Mouse (Mus musculus) CD4-positive, CD25-positive, alpha-beta regulatory T cell, adult 9 weeks (primary cell): ENCODE data around the gene Caly. TPM values are rescaled to one million over a fixed set of nuclear protein-coding genes. Genes with fewer than 3 reads are reported as not detected.

Experiments used
- polyA plus RNA-seq: library from polyadenylated mRNA; unstranded; fragments of 100-300 nt; shearing (Covaris generic); gene quantifications from one replicate; pipeline ENCODE4 v1.2.1, GENCODE M21; 2017

Gene Caly
- not detected for polyA plus RNA-seq

DNA sequence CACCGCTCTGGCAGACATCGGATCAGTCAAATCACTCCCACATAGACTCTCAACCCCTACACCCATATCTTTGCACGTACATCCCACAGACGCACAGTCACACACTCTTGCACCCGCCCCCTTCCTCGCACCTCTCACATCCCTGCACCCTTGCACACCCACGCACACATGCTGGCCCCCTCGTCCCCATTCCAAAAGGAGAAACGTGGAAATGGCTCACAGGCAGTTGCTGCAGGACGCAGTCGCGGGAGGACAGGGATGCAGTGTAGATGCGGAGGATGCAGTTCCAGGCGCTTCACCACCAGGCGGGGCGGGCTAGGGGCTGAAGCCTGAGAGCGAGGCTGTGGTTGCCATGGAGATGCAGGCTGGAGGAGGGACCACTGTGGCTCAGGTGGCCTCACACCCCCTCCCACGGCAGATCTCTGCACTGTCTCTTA, at the start of gene Caly:
TSS of gene Caly (minus strand) at position 307 of the 437 bp plus-strand sequence.

DNA sequence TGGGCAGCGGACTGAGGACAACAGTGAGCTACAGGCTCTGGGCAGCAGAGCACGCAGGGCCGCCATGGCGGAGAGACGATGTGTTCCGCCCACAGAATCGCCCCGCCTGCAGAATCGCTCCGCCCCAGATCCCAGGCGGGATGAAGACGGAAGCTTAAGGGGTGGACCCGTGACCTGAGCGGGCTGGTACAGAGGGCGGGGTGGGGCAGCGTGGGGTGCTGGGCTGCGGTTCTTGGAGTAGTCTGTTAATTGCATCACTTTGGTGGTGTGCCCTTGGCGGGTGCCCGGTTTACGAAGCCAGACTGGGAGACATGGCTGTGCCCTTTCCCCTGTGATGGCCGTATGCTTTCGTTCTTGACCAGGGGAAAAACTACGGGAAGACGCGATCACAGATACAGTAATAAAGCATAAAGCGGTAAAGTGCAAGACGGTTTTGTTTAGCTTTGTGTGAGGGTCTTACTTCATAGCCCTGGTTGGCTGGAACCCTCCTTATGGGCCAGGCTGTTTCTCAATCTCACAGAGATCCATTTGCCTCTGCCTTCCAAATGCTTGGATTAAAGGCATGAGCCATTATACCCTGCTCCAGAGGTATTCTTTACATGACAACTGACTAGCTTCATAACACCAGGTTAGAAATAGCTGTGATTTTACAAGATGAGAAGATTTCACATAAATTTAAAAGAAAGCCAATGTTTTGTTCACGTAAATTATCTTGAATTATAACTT, 34.1 kb upstream of the Caly start, which contains the start of gene Echs1:
TSS of gene Echs1 (minus strand) at position 148 of the 726 bp plus-strand sequence.

DNA sequence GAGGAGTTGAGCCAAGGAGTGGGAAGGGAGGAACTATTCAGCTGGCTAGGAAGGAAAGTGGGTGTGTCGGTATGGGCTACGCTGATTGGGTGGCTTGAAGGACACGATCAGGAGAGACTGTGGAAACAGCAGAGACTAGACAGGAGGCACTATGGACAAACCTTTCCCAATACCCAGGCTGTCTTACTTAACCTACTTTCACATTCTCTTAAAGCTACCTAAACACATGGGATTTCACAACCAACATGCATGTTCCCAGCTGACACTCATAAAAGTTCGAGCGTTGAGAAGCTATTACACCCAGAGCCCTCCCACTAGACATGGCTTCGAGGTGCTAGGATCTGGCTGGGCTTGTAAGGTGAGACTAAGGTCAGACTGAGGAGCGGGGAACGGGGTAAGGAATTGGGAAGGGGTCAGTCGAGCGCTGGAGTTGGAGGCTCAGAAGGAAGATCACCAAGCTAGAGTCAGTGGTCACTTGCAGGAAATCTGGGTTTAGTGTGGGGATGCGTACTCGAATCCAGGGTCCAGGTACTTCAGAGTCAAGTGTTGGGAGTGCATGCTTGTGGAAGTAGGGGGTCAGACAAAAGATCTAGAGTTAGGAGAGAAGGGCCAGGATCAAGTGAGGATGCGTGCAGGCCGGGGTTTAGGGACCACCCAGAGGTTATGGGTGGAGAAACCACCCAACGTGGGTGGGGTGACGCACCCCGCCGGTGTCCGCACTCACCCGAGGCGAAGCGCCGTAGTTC, 33.4 kb upstream of the Caly start, which contains the start of gene Paox:
TSS of gene Paox (plus strand) at position 217 of the 746 bp plus-strand sequence.

DNA sequence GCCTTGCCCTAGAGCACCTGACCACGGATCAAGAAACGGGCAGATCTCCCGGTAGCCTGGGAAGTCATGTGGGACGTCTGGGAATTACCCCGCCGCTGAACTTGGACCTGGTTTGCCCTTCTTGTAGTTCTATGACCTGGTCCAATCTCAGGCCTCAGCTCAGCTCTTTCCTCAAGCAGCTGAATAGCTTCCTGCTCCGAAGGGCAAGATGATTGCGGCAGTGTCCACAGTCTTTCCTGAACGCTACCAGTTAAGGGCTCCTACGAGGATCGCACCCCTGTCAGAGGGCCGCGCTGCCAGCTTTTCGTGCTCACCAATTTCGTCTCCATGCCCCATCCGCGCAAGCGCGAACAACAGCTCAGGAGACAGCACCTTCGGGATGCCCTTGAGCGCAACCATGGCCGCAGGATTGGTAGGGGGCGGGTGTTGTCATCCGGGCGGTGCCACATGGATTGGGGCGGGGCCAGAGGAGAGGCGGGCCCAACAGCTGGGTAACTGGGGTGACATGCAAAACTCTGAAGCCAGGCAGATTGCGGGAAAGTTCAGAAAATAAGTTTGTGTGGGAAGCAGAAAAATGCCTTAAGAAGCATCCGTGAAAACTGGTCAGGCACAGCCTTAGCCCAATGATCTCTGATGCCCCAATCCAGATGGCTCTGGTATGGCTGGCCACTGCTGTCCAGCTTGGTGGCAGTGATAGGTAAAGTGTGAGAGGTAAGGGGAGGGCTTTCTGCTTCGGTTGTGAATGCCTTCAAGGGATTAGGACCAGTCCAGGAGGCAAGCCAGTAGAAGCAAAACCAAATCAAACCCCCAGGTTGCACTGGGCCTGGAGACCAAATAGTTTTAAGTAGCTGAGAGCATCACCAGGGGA, 19.9 kb upstream of the Caly start, which contains the start of gene Fuom:
TSS of gene Fuom (minus strand) at position 449 of the 868 bp plus-strand sequence.

DNA sequence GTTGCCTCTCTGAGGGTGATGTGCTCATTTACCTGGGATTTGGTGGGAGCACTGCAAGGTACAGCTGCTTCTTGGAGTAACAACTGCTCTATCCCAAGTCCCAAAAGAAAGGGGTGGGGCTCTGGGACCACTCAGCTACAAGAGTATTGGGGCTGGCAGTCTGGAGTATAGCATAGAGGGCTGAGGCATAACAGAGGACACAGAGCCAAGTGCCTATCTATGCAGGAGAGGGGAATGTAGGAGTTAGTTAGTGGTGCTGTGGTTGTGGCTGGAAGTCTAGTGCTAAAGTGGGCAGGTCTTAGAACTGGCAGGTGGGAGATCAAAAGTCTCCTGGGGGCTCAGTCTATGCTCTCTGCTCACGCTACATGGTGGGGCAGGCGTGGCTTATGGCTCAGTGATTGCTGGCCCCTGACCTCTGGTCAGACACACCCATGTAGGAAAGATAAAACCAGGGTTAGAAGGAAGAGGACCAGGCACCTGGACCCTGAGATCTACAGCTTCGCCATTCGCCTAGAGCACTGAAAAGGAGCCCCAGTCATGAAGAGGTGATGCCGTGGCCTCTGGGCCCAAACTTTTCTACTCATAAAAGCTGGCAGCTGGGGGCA, 10.7 kb upstream of the Caly start, which contains the start of gene Prap1:
TSS of gene Prap1 (plus strand) at position 472 of the 605 bp plus-strand sequence.

DNA sequence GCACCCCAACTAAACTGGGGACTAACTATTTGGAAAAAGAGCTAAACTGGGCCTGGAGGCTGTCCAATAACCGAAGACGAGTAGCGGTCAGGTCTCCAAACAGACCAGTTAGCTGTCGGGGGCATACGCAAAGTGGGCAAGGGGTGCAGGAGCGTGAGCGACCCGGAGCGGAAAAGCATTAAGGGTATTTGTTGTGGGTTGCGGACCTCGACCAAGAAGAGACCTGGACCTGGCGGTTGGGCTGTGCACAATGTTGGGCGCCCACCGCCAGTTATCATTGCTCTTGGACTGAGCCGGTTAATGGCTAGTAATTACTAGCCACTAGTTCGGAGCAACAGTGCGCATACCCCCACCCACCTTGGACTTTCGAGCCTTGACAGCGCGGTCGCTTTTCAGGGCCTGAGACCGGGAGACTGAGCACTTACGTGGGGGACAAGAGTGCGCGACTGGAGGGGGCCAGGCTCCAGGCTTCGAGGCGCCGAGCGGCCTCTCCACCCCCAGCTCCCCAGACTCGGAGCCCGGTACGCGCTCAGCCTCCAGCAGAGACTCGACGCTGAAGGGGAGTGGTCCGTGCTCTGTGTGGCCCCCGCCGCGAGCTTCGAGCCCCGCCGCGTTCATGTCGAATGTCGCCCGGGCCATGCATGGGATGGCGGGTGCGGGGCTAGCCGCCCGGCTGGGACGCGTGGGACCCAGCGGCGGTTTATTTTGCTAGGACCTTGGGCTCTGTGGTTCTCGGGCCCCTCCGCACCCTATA, 33.8 kb downstream of the Caly start, which contains the start of gene Msx3:
TSS of gene Msx3 (minus strand) at position 729 of the 754 bp plus-strand sequence.

DNA sequence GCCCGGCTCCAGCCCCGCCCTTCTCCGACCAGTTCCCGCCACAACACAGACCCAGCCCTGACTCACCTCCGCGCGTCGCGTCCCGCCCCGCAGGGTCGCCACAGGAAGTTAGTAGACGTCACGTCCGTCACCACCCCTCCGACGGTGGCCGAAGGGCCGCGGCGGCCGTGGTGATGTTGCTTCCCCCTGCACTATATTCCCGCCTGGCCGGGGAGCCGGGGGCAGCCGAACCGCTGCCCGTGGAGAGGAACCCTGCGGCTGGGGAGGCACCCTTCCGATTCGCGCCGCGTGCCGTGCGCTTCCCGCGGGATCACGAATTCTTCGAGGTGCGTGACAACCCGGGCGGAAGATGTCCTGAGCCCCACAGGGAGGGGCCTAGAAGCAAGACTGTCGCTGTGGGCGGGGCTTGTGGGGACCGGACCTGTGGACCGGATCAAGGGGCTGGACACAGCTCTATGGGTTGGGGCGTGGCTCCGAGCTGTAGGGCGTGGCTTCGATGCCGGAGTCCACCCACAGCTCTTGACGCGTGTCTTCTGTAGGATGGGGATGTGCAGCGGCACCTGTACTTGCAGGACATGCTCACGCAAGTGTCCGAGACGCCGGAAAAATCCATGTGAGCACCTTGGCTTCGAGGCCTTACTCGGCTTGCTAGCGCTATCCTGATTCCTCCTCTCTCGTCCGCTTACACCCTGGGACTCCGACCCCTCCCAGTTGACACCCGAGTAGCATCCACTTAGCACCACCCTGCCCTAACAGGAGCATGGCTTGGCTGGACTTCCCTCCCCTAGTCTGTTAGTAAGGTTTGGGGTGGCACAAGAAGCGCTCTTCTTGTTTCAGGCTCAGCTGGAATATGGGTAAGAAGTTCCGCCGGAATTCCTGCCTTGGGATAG, 45.8 kb downstream of the Caly start, which contains the start of the genes Zfp511 and Tubgcp2:
TSS of gene Zfp511 (plus strand) at position 111 of the 890 bp plus-strand sequence.
TSS of gene Tubgcp2 (minus strand) at position 389 of the 890 bp plus-strand sequence.

Other genes with a start within 250 kb of the Caly start
- not detected for gene Adgra1, start 248.4 kb downstream of the Caly start, polyA plus RNA-seq
- gene Kndc1, start 187.9 kb downstream of the Caly start, polyA plus RNA-seq: 0.48 TPM
- gene Utf1, start 138.8 kb downstream of the Caly start, polyA plus RNA-seq: 2.8 TPM
- gene 6430531B16Rik, start 103.8 kb downstream of the Caly start, polyA plus RNA-seq: 0.66 TPM
- gene Adam8, start 90.0 kb downstream of the Caly start, polyA plus RNA-seq: 14.4 TPM
- gene Zfp511, start 46.2 kb downstream of the Caly start, polyA plus RNA-seq: 51.3 TPM
- 45.6 TPM for gene Tubgcp2, start 45.9 kb downstream of the Caly start, polyA plus RNA-seq
- gene Msx3, start 33.5 kb downstream of the Caly start, polyA plus RNA-seq: not detected
- not detected for gene Prap1, start 10.8 kb upstream of the Caly start, polyA plus RNA-seq
- gene Fuom, start 19.9 kb upstream of the Caly start, polyA plus RNA-seq: 14.9 TPM
- 2.4 TPM for gene Paox, start 33.3 kb upstream of the Caly start, polyA plus RNA-seq
- 70.5 TPM for gene Echs1, start 33.9 kb upstream of the Caly start, polyA plus RNA-seq
- 45.8 TPM for gene Mtg1, start 55.0 kb upstream of the Caly start, polyA plus RNA-seq
- gene Sprn, start 72.3 kb upstream of the Caly start, polyA plus RNA-seq: not detected
- gene Olfr522, start 82.2 kb upstream of the Caly start, polyA plus RNA-seq: not detected
- not detected for gene Olfr523, start 90.7 kb upstream of the Caly start, polyA plus RNA-seq
- gene Olfr524, start 123.4 kb upstream of the Caly start, polyA plus RNA-seq: not detected
- gene Cd163l1, start 135.7 kb upstream of the Caly start, polyA plus RNA-seq: 0.15 TPM
- 1.7 TPM for gene 5830411N06Rik, start 164.7 kb upstream of the Caly start, polyA plus RNA-seq
- gene Olfr525, start 238.3 kb upstream of the Caly start, polyA plus RNA-seq: 0.17 TPM